Mouse (Mus musculus) B cell, adult (primary cell): ENCODE data around the gene Eipr1. TPM values are rescaled to one million over a fixed set of nuclear protein-coding genes. Genes with fewer than 3 reads are reported as not detected.

ENCODE experiments used
- total RNA-seq: library from RNA; stranded (reverse); gene quantifications from 4 replicates; pipeline ENCODE4 v1.2.4, GENCODE M21; 2023; ENCODE audit not compliant: inconsistent age

The Eipr1 gene
- 30.7 to 38.5 TPM (median 34.5 TPM) in 4 replicates for total RNA-seq

GRCm38 (mm10) chr12:28751508-28752263 lies at the start of gene Eipr1:
Gene Eipr1 (plus strand): TSS chr12:28751803.

GRCm38 (mm10) chr12:28750021-28750633 lies 1.5 kb upstream of the Eipr1 start, which contains the start of gene Trappc12:
Gene Trappc12 (minus strand): TSS chr12:28750472.

Other genes with a start within 250 kb of the Eipr1 start
- gene Dcdc2c, start 199.4 kb upstream of the Eipr1 start, total RNA-seq, result 0.36 to 0.51 TPM (median 0.48 TPM) in 4 replicates
- gene Allc, start 169.3 kb upstream of the Eipr1 start, total RNA-seq, result not detected in 4 replicates
- gene Colec11, start 128.4 kb upstream of the Eipr1 start, total RNA-seq, result not detected in 4 replicates
- gene Rps7, start 115.8 kb upstream of the Eipr1 start, total RNA-seq, result 879 to 1,121 TPM (median 1,060 TPM) in 4 replicates
- 24.3 to 33.5 TPM (median 31.7 TPM) in 4 replicates for gene Rnaseh1, start 102.2 kb upstream of the Eipr1 start, total RNA-seq
- 56.9 to 63.4 TPM (median 61.9 TPM) in 4 replicates for gene Adi1, start 76.6 kb upstream of the Eipr1 start, total RNA-seq
- gene Trappc12, start 1.3 kb upstream of the Eipr1 start, total RNA-seq, result 49.3 to 56.0 TPM (median 52.1 TPM) in 4 replicates